Mouse (Mus musculus) hematopoietic stem cell, adult 5-6 weeks (primary cell): ENCODE data around the gene Spag6. TPM values are rescaled to one million over a fixed set of nuclear protein-coding genes. Genes with fewer than 3 reads are reported as not detected.

ENCODE experiments used
- ATAC-seq, 2 experiments: fragments of 125-278 bp in 1 of 2; replicated peaks in 1 of 2; 2 replicates each; pipeline ENCODE4 v1.8.0; 2016 to 2017; ENCODE audit warnings: inconsistent platforms in 2 of 2, mild to moderate bottlenecking in 2 of 2, moderate number of reproducible peaks in 2 of 2, low read depth in 1 of 2, moderate TSS enrichment in 1 of 2; ENCODE audit not compliant: low FRiP score in 2 of 2, poor library complexity in 2 of 2, severe bottlenecking in 2 of 2, insufficient read depth in 1 of 2, low TSS enrichment in 1 of 2
- total RNA-seq: library from RNA; stranded (forward); fragments of 172-1452, 232-1000 nt; gene quantifications from 2 replicates; pipeline ENCODE4 v1.2.3, GENCODE M21; 2017

The Spag6 gene
- total RNA-seq: not detected in 2 replicates

- ATAC-seq: peak; percentile 39 to 51; a peak in 3 of 4 replicates
Observed at GRCm38 (mm10) chr2:18693871-18694610, at the start of gene Spag6. Gene Spag6 (plus strand): TSS chr2:18694032.

GRCm38 (mm10) chr2:18648563-18648962 lies 45.3 kb upstream of the Spag6 start:
- ATAC-seq: no peak

- ATAC-seq: peak; percentile 74 to 75
Observed at GRCm38 (mm10) chr2:18654821-18655220, 39.0 kb upstream of the Spag6 start.

GRCm38 (mm10) chr2:18664003-18664402 lies 29.8 kb upstream of the Spag6 start:
- ATAC-seq: no peak

- no peak for ATAC-seq
Observed at GRCm38 (mm10) chr2:18671041-18671440, 22.8 kb upstream of the Spag6 start.

- peak; percentile 84 to 85 for ATAC-seq
Observed at GRCm38 (mm10) chr2:18672133-18672765, 21.6 kb upstream of the Spag6 start, which contains the start of gene Commd3. Gene Commd3 (plus strand): TSS chr2:18672384.

GRCm38 (mm10) chr2:18672766-18673164 lies 21.1 kb upstream of the Spag6 start:
- 0 out of 4 replicates have a peak, but pooled peaks of 1 of the 2 experiments have one; percentile 4 for ATAC-seq

GRCm38 (mm10) chr2:18673766-18674165 lies 20.1 kb upstream of the Spag6 start:
- no peak for ATAC-seq

GRCm38 (mm10) chr2:18674193-18674902 lies 19.5 kb upstream of the Spag6 start:
- no peak for ATAC-seq

- ATAC-seq: no peak
Observed at GRCm38 (mm10) chr2:18675681-18676456, 18.0 kb upstream of the Spag6 start.

- ATAC-seq: 0 out of 4 replicates have a peak, but pooled peaks of 1 of the 2 experiments have one; percentile 8
Observed at GRCm38 (mm10) chr2:18676457-18676935, 17.3 kb upstream of the Spag6 start.

GRCm38 (mm10) chr2:18676936-18677491 lies 16.8 kb upstream of the Spag6 start, which contains the start of gene Bmi1:
Gene Bmi1 (plus strand): TSS chr2:18677018.
- 0 out of 4 replicates have a peak, but pooled peaks of 1 of the 2 experiments have one; percentile 6 for ATAC-seq

GRCm38 (mm10) chr2:18677631-18678471 lies 16.0 kb upstream of the Spag6 start:
- ATAC-seq: 0 out of 4 replicates have a peak, but pooled peaks of 1 of the 2 experiments have one; percentile 8

GRCm38 (mm10) chr2:18679701-18680100 lies 14.1 kb upstream of the Spag6 start:
- ATAC-seq: no peak

GRCm38 (mm10) chr2:18680501-18680900 lies 13.3 kb upstream of the Spag6 start:
- ATAC-seq: no peak

GRCm38 (mm10) chr2:18680961-18681360 lies 12.9 kb upstream of the Spag6 start:
- ATAC-seq: peak; percentile 58 to 73
